Mouse (Mus musculus): ENCODE data around the gene Asb7. TPM values are rescaled to one million over a fixed set of nuclear protein-coding genes. Genes with fewer than 3 reads are reported as not detected.

Asb7 gene
- total and polyA plus RNA-seq, 2 experiments from 2014 or later, result 11.1 to 17.5 TPM

DNA sequence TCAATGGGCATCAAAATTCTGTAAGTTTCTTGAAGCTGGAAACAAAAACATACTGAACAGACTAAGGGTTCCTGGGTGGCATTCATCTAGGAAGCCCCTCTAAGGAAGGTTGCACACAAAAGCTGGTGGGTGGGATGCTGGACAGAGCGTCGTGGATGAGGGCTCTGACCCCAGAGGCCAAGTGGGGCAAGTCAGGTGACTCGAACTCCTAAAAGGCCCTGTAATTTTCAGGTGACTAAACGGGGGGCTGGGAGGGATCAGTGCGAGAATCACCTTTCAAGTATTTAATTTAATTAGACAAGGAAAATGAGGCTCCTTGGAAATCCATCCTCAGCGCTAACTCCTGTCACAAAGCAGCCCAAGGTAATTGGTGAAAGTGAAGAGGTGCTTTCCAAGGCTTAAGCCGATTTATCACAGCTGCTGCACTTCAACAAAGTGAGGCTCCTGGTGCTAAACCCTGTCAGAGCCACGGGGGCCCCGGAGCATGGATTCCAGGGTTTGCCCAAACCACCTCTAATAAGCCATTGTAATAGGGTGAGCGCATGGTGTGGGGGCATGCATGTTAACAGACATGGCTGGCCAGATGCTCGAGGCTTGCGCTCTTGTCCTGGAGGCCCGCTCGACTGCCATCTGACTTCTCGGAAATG lies 59.1 kb downstream of the Asb7 start:
- TF ChIP-seq CTCF (IDR thresholded peaks at IDR 0.05), result no peak
- no peak overlapping the region for H3K4me2 ChIP-seq (ENCODE audit: low read depth, low read length, poor library complexity, severe bottlenecking)

GRCm38 (mm10) chr7:66629419-66629818 lies 60.0 kb downstream of the Asb7 start:
- no peaks in the 10 kb centered on the region for H3K9me3 ChIP-seq (ENCODE audit: low read length)
- no peak overlapping the region for H3K4me3 ChIP-seq (ENCODE audit: low read depth, low read length)
- no peaks in the 10 kb centered on the region for H3K27me3 ChIP-seq (ENCODE audit: insufficient read depth, low read length)
- ATAC-seq (ENCODE audit: low FRiP score) (no peak), DNase-seq (ENCODE audit: low spot score) (no peak)
- H3K4me1 ChIP-seq (ENCODE audit: insufficient read depth, low read length), result no peaks in the 10 kb centered on the region
- H3K4me2 ChIP-seq (ENCODE audit: low read depth, low read length, poor library complexity, severe bottlenecking), result no peak overlapping the region
- no peak overlapping the region for H3K27ac ChIP-seq (ENCODE audit: low read depth, low read length)
- H3K36me3 ChIP-seq (ENCODE audit: insufficient read depth, low read length), result no peaks in the 10 kb centered on the region
- no peak overlapping the region for H3K9ac ChIP-seq (replicated peaks; ENCODE audit: low read length, poor library complexity, severe bottlenecking)
- no peak for TF ChIP-seq CTCF (IDR thresholded peaks at IDR 0.05)
- 57% methylated on average over 4 of the region's 4 CpGs for WGBS

More for the DNA sequence above, 59.1 kb downstream of the Asb7 start:
- no peaks in the 10 kb centered on the region for H3K9me3 ChIP-seq (ENCODE audit: low read length)
- no peaks in the 10 kb centered on the region for H3K36me3 ChIP-seq (ENCODE audit: insufficient read depth, low read length)
- no peaks in the 10 kb centered on the region for H3K27me3 ChIP-seq (ENCODE audit: insufficient read depth, low read length)
- 26% methylated on average over 15 of the region's 15 CpGs for WGBS
- no peaks in the 10 kb centered on the region for H3K4me1 ChIP-seq (ENCODE audit: insufficient read depth, low read length)
- no peak overlapping the region for H3K9ac ChIP-seq (replicated peaks; ENCODE audit: low read length, poor library complexity, severe bottlenecking)
- no peak overlapping the region for H3K4me3 ChIP-seq (ENCODE audit: low read depth, low read length)
- DNase-seq (ENCODE audit: low spot score) (no peak), ATAC-seq (ENCODE audit: low FRiP score) (no peak)
- no peak overlapping the region for H3K27ac ChIP-seq (ENCODE audit: low read depth, low read length)

DNA sequence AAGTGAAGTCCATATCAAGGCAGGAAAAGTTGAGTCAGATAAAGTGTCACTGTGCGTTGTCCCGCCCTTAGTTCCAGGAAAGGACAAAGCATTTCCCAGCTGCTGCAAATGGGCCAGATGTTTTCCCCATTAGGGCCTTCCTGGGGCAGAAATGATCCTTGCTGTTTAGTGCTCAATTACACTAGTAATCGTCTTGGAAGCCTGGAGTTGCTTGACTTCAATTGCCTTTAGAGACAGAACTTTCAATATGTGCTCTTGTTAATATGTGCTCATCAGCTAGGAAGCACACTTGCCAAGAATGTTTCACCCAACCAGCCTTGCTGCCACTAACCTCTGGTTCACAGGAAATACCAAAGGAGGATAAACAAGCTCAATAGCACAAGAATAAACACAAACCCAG lies 66.0 kb downstream of the Asb7 start:
- TF ChIP-seq CTCF (IDR thresholded peaks at IDR 0.05), result no peak
- H3K36me3 ChIP-seq (ENCODE audit: insufficient read depth, low read length), result no peaks in the 10 kb centered on the region
- no peak for DNase-seq (ENCODE audit: low spot score)

GRCm38 (mm10) chr7:66601846-66602245 lies 87.5 kb downstream of the Asb7 start:
- H3K4me1 ChIP-seq (ENCODE audit: insufficient read depth, low read length), result no peaks in the 10 kb centered on the region
- no peak for ATAC-seq (ENCODE audit: low FRiP score)
- no peaks in the 10 kb centered on the region for H3K36me3 ChIP-seq (ENCODE audit: insufficient read depth, low read length)

More for the DNA sequence above, 66.0 kb downstream of the Asb7 start:
- Histone ChIP-seq H3K27me3 (ENCODE audit: insufficient read depth, low read length) (no peaks in the 10 kb centered on the region), H3K9ac (replicated peaks; ENCODE audit: low read length, poor library complexity, severe bottlenecking) (no peak overlapping the region), H3K9me3 (ENCODE audit: low read length) (no peaks in the 10 kb centered on the region), H3K4me2 (ENCODE audit: low read depth, low read length, poor library complexity, severe bottlenecking) (no peak overlapping the region), H3K4me3 (ENCODE audit: low read depth, low read length) (no peak overlapping the region), H3K27ac (ENCODE audit: low read depth, low read length) (no peak overlapping the region), H3K4me1 (ENCODE audit: insufficient read depth, low read length) (no peaks in the 10 kb centered on the region)
- ATAC-seq (ENCODE audit: low FRiP score), result no peak
- WGBS, result 76% methylated on average over 3 of the region's 3 CpGs

GRCm38 (mm10) chr7:66600622-66601610 lies 88.5 kb downstream of the Asb7 start:
- H3K27ac ChIP-seq (ENCODE audit: low read depth, low read length), result no peak overlapping the region
- no peaks in the 10 kb centered on the region for H3K9me3 ChIP-seq (ENCODE audit: low read length)
- no peak for ATAC-seq (ENCODE audit: low FRiP score)
- H3K4me3 ChIP-seq (ENCODE audit: low read depth, low read length), result no peak overlapping the region
- no peak for TF ChIP-seq CTCF (IDR thresholded peaks at IDR 0.05)
- H3K4me1 ChIP-seq (ENCODE audit: insufficient read depth, low read length), result no peaks in the 10 kb centered on the region
- H3K36me3 ChIP-seq (ENCODE audit: insufficient read depth, low read length), result no peaks in the 10 kb centered on the region
- no peak overlapping the region for H3K4me2 ChIP-seq (ENCODE audit: low read depth, low read length, poor library complexity, severe bottlenecking)
- no peaks in the 10 kb centered on the region for H3K27me3 ChIP-seq (ENCODE audit: insufficient read depth, low read length)
- DNase-seq (ENCODE audit: low spot score), result no peak
- no peak overlapping the region for H3K9ac ChIP-seq (replicated peaks; ENCODE audit: low read length, poor library complexity, severe bottlenecking)
- WGBS, result 87% methylated on average over 12 of the region's 12 CpGs

More at GRCm38 (mm10) chr7:66601846-66602245, 87.5 kb downstream of the Asb7 start:
- no peak for DNase-seq (ENCODE audit: low spot score)
- Histone ChIP-seq H3K27me3 (ENCODE audit: insufficient read depth, low read length) (no peaks in the 10 kb centered on the region), H3K9me3 (ENCODE audit: low read length) (no peaks in the 10 kb centered on the region), H3K27ac (ENCODE audit: low read depth, low read length) (no peak overlapping the region), H3K9ac (replicated peaks; ENCODE audit: low read length, poor library complexity, severe bottlenecking) (no peak overlapping the region), H3K4me2 (ENCODE audit: low read depth, low read length, poor library complexity, severe bottlenecking) (no peak overlapping the region), H3K4me3 (ENCODE audit: low read depth, low read length) (no peak overlapping the region)
- TF ChIP-seq CTCF (IDR thresholded peaks at IDR 0.05), result no peak

DNA sequence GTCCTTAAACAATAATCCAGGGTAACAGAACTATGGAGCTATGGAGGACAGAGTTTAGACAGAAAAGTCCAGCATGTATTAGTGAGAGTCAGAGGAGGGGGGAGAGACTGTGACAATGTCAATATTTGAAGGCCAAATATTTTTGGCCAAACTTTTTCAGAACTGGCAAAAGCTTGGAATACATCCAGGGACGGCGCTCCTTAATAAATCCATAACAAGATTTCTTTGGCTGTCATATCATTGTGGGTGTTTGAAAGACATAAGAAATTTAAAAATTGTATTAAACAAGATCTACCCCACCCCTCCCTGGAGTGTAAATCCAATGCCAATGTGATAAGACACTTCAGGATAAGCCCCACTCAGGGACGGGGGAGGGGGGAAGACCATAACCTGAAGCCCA lies 89.3 kb downstream of the Asb7 start:
- Histone ChIP-seq H3K4me1 (ENCODE audit: insufficient read depth, low read length) (no peaks in the 10 kb centered on the region), H3K9me3 (ENCODE audit: low read length) (no peaks in the 10 kb centered on the region), H3K4me3 (ENCODE audit: low read depth, low read length) (no peak overlapping the region), H3K27ac (ENCODE audit: low read depth, low read length) (no peak overlapping the region), H3K36me3 (ENCODE audit: insufficient read depth, low read length) (no peaks in the 10 kb centered on the region), H3K9ac (replicated peaks; ENCODE audit: low read length, poor library complexity, severe bottlenecking) (no peak overlapping the region), H3K4me2 (ENCODE audit: low read depth, low read length, poor library complexity, severe bottlenecking) (no peak overlapping the region), H3K27me3 (ENCODE audit: insufficient read depth, low read length) (no peaks in the 10 kb centered on the region)
- TF ChIP-seq CTCF (IDR thresholded peaks at IDR 0.05), result no peak
- ATAC-seq (ENCODE audit: low FRiP score) (no peak), DNase-seq (ENCODE audit: low spot score) (no peak)
- 98% methylated on average over 3 of the region's 3 CpGs for WGBS
